Mouse (Mus musculus): ENCODE data around the gene Abhd5. TPM values are rescaled to one million over a fixed set of nuclear protein-coding genes. Genes with fewer than 3 reads are reported as not detected.

The Abhd5 gene
- polyA plus RNA-seq, 1 experiment from 2014 or later = 19.0 TPM

GRCm38 (mm10) chr9:122320626-122321025 lies 30.8 kb upstream of the Abhd5 start:
- no peaks in the 10 kb centered on the region for H3K4me1 ChIP-seq (replicated peaks)
- 90% methylated on average over 4 of the region's 4 CpGs for WGBS
- H3K9ac ChIP-seq = no peak overlapping the region
- no peak overlapping the region for H3K27ac ChIP-seq
- H3K4me2 ChIP-seq (replicated peaks) = no peak overlapping the region
- no peaks in the 10 kb centered on the region for H3K27me3 ChIP-seq (replicated peaks)
- no peaks in the 10 kb centered on the region for H3K9me3 ChIP-seq
- no peak for ATAC-seq
- no peak overlapping the region for H3K4me3 ChIP-seq (replicated peaks)
- H3K36me3 ChIP-seq = no peaks in the 10 kb centered on the region

GRCm38 (mm10) chr9:122322356-122322755 lies 29.1 kb upstream of the Abhd5 start:
- Histone ChIP-seq H3K27me3 (replicated peaks) (no peaks in the 10 kb centered on the region), H3K27ac (no peak overlapping the region), H3K36me3 (no peaks in the 10 kb centered on the region), H3K4me1 (replicated peaks) (no peaks in the 10 kb centered on the region), H3K9me3 (no peaks in the 10 kb centered on the region), H3K4me3 (replicated peaks) (no peak overlapping the region), H3K4me2 (replicated peaks) (no peak overlapping the region), H3K9ac (no peak overlapping the region)
- WGBS = 56% methylated on average over 3 of the region's 3 CpGs
- no peak for ATAC-seq

GRCm38 (mm10) chr9:122325996-122326395 lies 25.4 kb upstream of the Abhd5 start:
- Histone ChIP-seq H3K9me3 (no peaks in the 10 kb centered on the region), H3K27ac (no peak overlapping the region), H3K4me1 (replicated peaks) (no peaks in the 10 kb centered on the region), H3K4me2 (replicated peaks) (no peak overlapping the region), H3K36me3 (no peaks in the 10 kb centered on the region), H3K4me3 (replicated peaks) (no peak overlapping the region), H3K9ac (no peak overlapping the region), H3K27me3 (replicated peaks) (no peaks in the 10 kb centered on the region)
- 85% methylated on average over 1 of the region's 1 CpGs for WGBS
- ATAC-seq = no peak

GRCm38 (mm10) chr9:122328199-122328598 lies 23.2 kb upstream of the Abhd5 start:
- no peaks in the 10 kb centered on the region for H3K36me3 ChIP-seq
- no peak overlapping the region for H3K27ac ChIP-seq
- no peak overlapping the region for H3K4me3 ChIP-seq (replicated peaks)
- H3K9ac ChIP-seq = no peak overlapping the region
- no peak overlapping the region for H3K4me2 ChIP-seq (replicated peaks)
- 60% methylated on average over 3 of the region's 3 CpGs for WGBS
- no peaks in the 10 kb centered on the region for H3K27me3 ChIP-seq (replicated peaks)
- ATAC-seq = no peak
- no peaks in the 10 kb centered on the region for H3K9me3 ChIP-seq
- no peaks in the 10 kb centered on the region for H3K4me1 ChIP-seq (replicated peaks)

- H3K4me3 ChIP-seq (replicated peaks) = no peak overlapping the region
- ATAC-seq = no peak
- H3K9me3 ChIP-seq = no peaks in the 10 kb centered on the region
- H3K27ac ChIP-seq = no peak overlapping the region
- no peak overlapping the region for H3K4me2 ChIP-seq (replicated peaks)
- peaks cover 5% of the 10 kb centered on the region; the same call in 1 of the 2 replicates for H3K4me1 ChIP-seq (replicated peaks)
- H3K27me3 ChIP-seq (replicated peaks) = no peaks in the 10 kb centered on the region
- no peak overlapping the region for H3K9ac ChIP-seq
- no peaks in the 10 kb centered on the region for H3K36me3 ChIP-seq
- WGBS = 58% methylated on average over 2 of the region's 2 CpGs
Observed at GRCm38 (mm10) chr9:122336677-122337076, 14.7 kb upstream of the Abhd5 start.

GRCm38 (mm10) chr9:122337510-122337931 lies 13.9 kb upstream of the Abhd5 start:
- Histone ChIP-seq H3K9ac (no peak overlapping the region), H3K4me1 (replicated peaks) (peaks cover 5% of the 10 kb centered on the region; the same call in 1 of the 2 replicates), H3K9me3 (no peaks in the 10 kb centered on the region), H3K4me2 (replicated peaks) (no peak overlapping the region; the same call in 1 of the 2 replicates), H3K4me3 (replicated peaks) (no peak overlapping the region), H3K36me3 (no peaks in the 10 kb centered on the region), H3K27ac (no peak overlapping the region), H3K27me3 (replicated peaks) (no peaks in the 10 kb centered on the region)
- WGBS = 28% methylated on average over 8 of the region's 8 CpGs
- ATAC-seq = peak; percentile 88

GRCm38 (mm10) chr9:122339972-122340371 lies 11.4 kb upstream of the Abhd5 start:
- Histone ChIP-seq H3K4me2 (replicated peaks) (no peak overlapping the region), H3K4me3 (replicated peaks) (no peak overlapping the region), H3K9me3 (no peaks in the 10 kb centered on the region), H3K27me3 (replicated peaks) (no peaks in the 10 kb centered on the region), H3K4me1 (replicated peaks) (peaks cover 5% of the 10 kb centered on the region; the same call in 1 of the 2 replicates), H3K36me3 (no peaks in the 10 kb centered on the region), H3K9ac (no peak overlapping the region), H3K27ac (no peak overlapping the region)
- 70% methylated on average over 5 of the region's 5 CpGs for WGBS
- ATAC-seq = no peak

GRCm38 (mm10) chr9:122343399-122343798 lies 8.0 kb upstream of the Abhd5 start:
- WGBS = 87% methylated on average over 7 of the region's 7 CpGs
- H3K4me1 ChIP-seq (replicated peaks) = no peaks in the 10 kb centered on the region
- H3K4me2 ChIP-seq (replicated peaks) = no peak overlapping the region
- no peak for ATAC-seq
- H3K9me3 ChIP-seq = no peaks in the 10 kb centered on the region
- H3K4me3 ChIP-seq (replicated peaks) = no peak overlapping the region
- H3K36me3 ChIP-seq = no peaks in the 10 kb centered on the region
- no peak overlapping the region for H3K9ac ChIP-seq
- H3K27me3 ChIP-seq (replicated peaks) = no peaks in the 10 kb centered on the region
- H3K27ac ChIP-seq = no peak overlapping the region

GRCm38 (mm10) chr9:122344560-122344959 lies 6.8 kb upstream of the Abhd5 start:
- Histone ChIP-seq H3K4me1 (replicated peaks) (no peaks in the 10 kb centered on the region), H3K4me2 (replicated peaks) (no peak overlapping the region), H3K27ac (no peak overlapping the region), H3K9ac (no peak overlapping the region), H3K9me3 (no peaks in the 10 kb centered on the region), H3K27me3 (replicated peaks) (no peaks in the 10 kb centered on the region), H3K36me3 (no peaks in the 10 kb centered on the region), H3K4me3 (replicated peaks) (no peak overlapping the region)
- no peak for ATAC-seq
- 89% methylated on average over 8 of the region's 8 CpGs for WGBS

GRCm38 (mm10) chr9:122345291-122345690 lies 6.1 kb upstream of the Abhd5 start:
- ATAC-seq = no peak
- Histone ChIP-seq H3K27me3 (replicated peaks) (no peaks in the 10 kb centered on the region), H3K9ac (no peak overlapping the region), H3K4me1 (replicated peaks) (no peaks in the 10 kb centered on the region), H3K36me3 (no peaks in the 10 kb centered on the region), H3K27ac (no peak overlapping the region), H3K4me2 (replicated peaks) (no peak overlapping the region), H3K9me3 (no peaks in the 10 kb centered on the region), H3K4me3 (replicated peaks) (no peak overlapping the region)
- WGBS = 81% methylated on average over 3 of the region's 3 CpGs

- ATAC-seq = no peak
- no peak overlapping the region for H3K9ac ChIP-seq
- H3K9me3 ChIP-seq = no peaks in the 10 kb centered on the region
- 86% methylated on average over 5 of the region's 5 CpGs for WGBS
- H3K4me1 ChIP-seq (replicated peaks) = no peaks in the 10 kb centered on the region
- no peak overlapping the region for H3K27ac ChIP-seq
- H3K4me2 ChIP-seq (replicated peaks) = no peak overlapping the region
- no peaks in the 10 kb centered on the region for H3K27me3 ChIP-seq (replicated peaks)
- no peaks in the 10 kb centered on the region for H3K36me3 ChIP-seq
- no peak overlapping the region for H3K4me3 ChIP-seq (replicated peaks)
Observed at GRCm38 (mm10) chr9:122346059-122346458, 5.3 kb upstream of the Abhd5 start.

GRCm38 (mm10) chr9:122347882-122348281 lies 3.5 kb upstream of the Abhd5 start:
- ATAC-seq = no peak
- WGBS = 93% methylated on average over 1 of the region's 1 CpGs
- Histone ChIP-seq H3K27ac (no peak overlapping the region), H3K4me1 (replicated peaks) (no peaks in the 10 kb centered on the region), H3K4me2 (replicated peaks) (no peak overlapping the region), H3K36me3 (no peaks in the 10 kb centered on the region), H3K9ac (no peak overlapping the region), H3K9me3 (no peaks in the 10 kb centered on the region), H3K4me3 (replicated peaks) (no peak overlapping the region), H3K27me3 (replicated peaks) (no peaks in the 10 kb centered on the region)

- H3K4me2 ChIP-seq (replicated peaks) = no peak overlapping the region
- H3K27me3 ChIP-seq (replicated peaks) = no peaks in the 10 kb centered on the region
- H3K36me3 ChIP-seq = no peaks in the 10 kb centered on the region
- H3K9ac ChIP-seq = no peak overlapping the region
- H3K27ac ChIP-seq = no peak overlapping the region
- WGBS = 89% methylated on average over 4 of the region's 4 CpGs
- no peaks in the 10 kb centered on the region for H3K4me1 ChIP-seq (replicated peaks)
- no peak overlapping the region for H3K4me3 ChIP-seq (replicated peaks)
- ATAC-seq = no peak
- H3K9me3 ChIP-seq = no peaks in the 10 kb centered on the region
Observed at GRCm38 (mm10) chr9:122349286-122349685, 2.1 kb upstream of the Abhd5 start.

All from intestine, embryonic 15.5 days (tissue).